Mouse (Mus musculus) MEL (cell line): ENCODE results near the gene Zfp825. TPM values are rescaled to one million over a fixed set of nuclear protein-coding genes. Genes with fewer than 3 reads are reported as not detected.
"Not testable (repeated sequence)": the region's sequence is repeated elsewhere in the genome, so short reads cannot be mapped to it uniquely, and the experiment has no call there.

Experiments
- DNase-seq: peaks from one replicate; pipeline ENCODE4 v3.0.0; 2011; ENCODE audit warnings: low read depth, low spot score
- H3K27ac ChIP-seq: 2 replicates; pipeline ENCODE4 v1.5.1; 2012; ENCODE audit warnings: low read depth, mild to moderate bottlenecking, control low read depth, low read length, moderate library complexity; ENCODE audit not compliant: control insufficient read depth
- H3K27me3 ChIP-seq, 2 experiments: fragments of 150-350 bp in 1 of 2; sonication (generic) in 1 of 2; 2 replicates each; pipeline ENCODE4 v1.6.1; 2012; ENCODE audit warnings: low read length in 2 of 2, mild to moderate bottlenecking in 2 of 2, improper control_type of control experiment in 1 of 2, moderate library complexity in 1 of 2; ENCODE audit not compliant: insufficient read depth in 2 of 2, control insufficient read depth in 1 of 2
- H3K36me3 ChIP-seq, 2 experiments: 2 replicates each; pipeline ENCODE4 v1.6.1; 2012 to 2014; ENCODE audit warnings: low read length in 2 of 2, improper control_type of control experiment in 1 of 2, inconsistent platforms in 1 of 2, mild to moderate bottlenecking in 1 of 2; ENCODE audit not compliant: insufficient read depth in 2 of 2, control insufficient read depth in 1 of 2
- H3K4me1 ChIP-seq, 2 experiments: fragments of 150-350 bp in 1 of 2; sonication (generic) in 1 of 2; 2 replicates each; pipeline ENCODE4 v1.6.1; 2012; ENCODE audit warnings: low read length in 2 of 2, improper control_type of control experiment in 1 of 2, mild to moderate bottlenecking in 1 of 2; ENCODE audit not compliant: insufficient read depth in 2 of 2, control insufficient read depth in 1 of 2
- H3K4me3 ChIP-seq, 2 experiments: fragments of 150-350 bp in 1 of 2; sonication (generic) in 1 of 2; 2 replicates each; pipeline ENCODE4 v1.5.1; 2012; ENCODE audit warnings: low read depth in 2 of 2, low read length in 2 of 2, mild to moderate bottlenecking in 2 of 2, moderate library complexity in 2 of 2, control low read depth in 1 of 2, improper control_type of control experiment in 1 of 2; ENCODE audit not compliant: control insufficient read depth in 1 of 2, insufficient read depth in 1 of 2
- H3K79me2 ChIP-seq: 2 replicates; pipeline ENCODE4 v1.6.1; 2012; ENCODE audit warnings: mild to moderate bottlenecking, low read length, moderate library complexity; ENCODE audit not compliant: control insufficient read depth, poor library complexity, insufficient read depth
- H3K9ac ChIP-seq: 2 replicates; pipeline ENCODE4 v1.6.1; 2012; ENCODE audit warnings: low read depth, mild to moderate bottlenecking, control low read depth, low read length, moderate library complexity; ENCODE audit not compliant: control insufficient read depth, poor library complexity, severe bottlenecking
- H3K9me3 ChIP-seq: fragments of 150-350 bp; sonication (generic); replicated peaks from 2 replicates; pipeline ENCODE4 v1.6.1; 2012; ENCODE audit warnings: mild to moderate bottlenecking, low read length, improper control_type of control experiment, moderate library complexity; ENCODE audit not compliant: insufficient read depth
- BHLHE40 ChIP-seq: IDR thresholded peaks from 2 replicates; pipeline ENCODE4 v1.6.1; 2012; ENCODE audit warnings: low read depth, mild to moderate bottlenecking, inconsistent platforms, low read length, improper control_type of control experiment, borderline replicate concordance
- CHD1 ChIP-seq: IDR thresholded peaks from 2 replicates; pipeline ENCODE4 v1.6.1; 2012; ENCODE audit warnings: low read depth, mild to moderate bottlenecking, inconsistent platforms, low read length, improper control_type of control experiment
- CTCF ChIP-seq, 3 experiments: IDR thresholded peaks in 2 of 3; conservative IDR thresholded peaks in 1 of 3; 2 replicates each; pipeline ENCODE4 v1.5.1; 2011 to 2012; ENCODE audit warnings: low read length in 3 of 3, low read depth in 2 of 3, mild to moderate bottlenecking in 2 of 3, improper control_type of control experiment in 1 of 3, inconsistent platforms in 1 of 3, mixed read lengths in 1 of 3, moderate library complexity in 1 of 3; ENCODE audit not compliant: control insufficient read depth in 1 of 3, insufficient read depth in 1 of 3, poor library complexity in 1 of 3, severe bottlenecking in 1 of 3
- E2F4 ChIP-seq: IDR thresholded peaks from 2 replicates; pipeline ENCODE4 v1.6.1; 2011; ENCODE audit warnings: low read depth, low read length, improper control_type of control experiment, borderline replicate concordance
- ELF1 ChIP-seq: IDR thresholded peaks from 2 replicates; pipeline ENCODE4 v1.6.1; 2014; ENCODE audit warnings: low read depth, mild to moderate bottlenecking, inconsistent platforms, low read length, improper control_type of control experiment, moderate library complexity
- EP300 ChIP-seq, 2 experiments: IDR thresholded peaks; 2 replicates each; pipeline ENCODE4 v1.6.1; 2011; ENCODE audit warnings: improper control_type of control experiment in 2 of 2, low read length in 2 of 2, low read depth in 1 of 2, mild to moderate bottlenecking in 1 of 2
- ETS1 ChIP-seq: IDR thresholded peaks from 2 replicates; pipeline ENCODE4 v1.6.1; 2012; ENCODE audit warnings: low read depth, mild to moderate bottlenecking, inconsistent platforms, low read length, improper control_type of control experiment, moderate library complexity
- GABPA ChIP-seq: IDR thresholded peaks from 2 replicates; pipeline ENCODE4 v1.6.1; 2012; ENCODE audit warnings: low read depth, mild to moderate bottlenecking, inconsistent platforms, low read length, improper control_type of control experiment, moderate library complexity
- HCFC1 ChIP-seq: IDR thresholded peaks from 2 replicates; pipeline ENCODE4 v1.6.1; 2012; ENCODE audit warnings: low read depth, mild to moderate bottlenecking, inconsistent platforms, low read length, improper control_type of control experiment, moderate library complexity
- JUND ChIP-seq: IDR thresholded peaks from 2 replicates; pipeline ENCODE4 v1.6.1; 2011; ENCODE audit warnings: low read depth, mild to moderate bottlenecking, improper control_type of control experiment, low read length
- MAX ChIP-seq: IDR thresholded peaks from 2 replicates; pipeline ENCODE4 v1.6.1; 2011; ENCODE audit warnings: low read length, improper control_type of control experiment
- MEF2A ChIP-seq: IDR thresholded peaks from 2 replicates; pipeline ENCODE4 v1.6.1; 2014; ENCODE audit warnings: low read depth, mild to moderate bottlenecking, inconsistent platforms, low read length, improper control_type of control experiment; ENCODE audit not compliant: poor library complexity, insufficient replicate concordance, severe bottlenecking; ENCODE audit errors: extremely low read depth
- NELFE ChIP-seq: IDR thresholded peaks from 2 replicates; pipeline ENCODE4 v1.6.1; 2011; ENCODE audit warnings: low read depth, low read length, improper control_type of control experiment
- POLR2A ChIP-seq, 2 experiments: IDR thresholded peaks; 2 replicates each; pipeline ENCODE4 v1.6.1; 2011 to 2012; ENCODE audit warnings: low read length in 2 of 2, mild to moderate bottlenecking in 2 of 2, control low read depth in 1 of 2, improper control_type of control experiment in 1 of 2, low read depth in 1 of 2, moderate library complexity in 1 of 2; ENCODE audit not compliant: control insufficient read depth in 1 of 2, insufficient read depth in 1 of 2, poor library complexity in 1 of 2
- POLR2AphosphoS2 ChIP-seq: IDR thresholded peaks from 2 replicates; pipeline ENCODE4 v1.6.1; 2011; ENCODE audit warnings: low read length, improper control_type of control experiment
- RCOR1 ChIP-seq: IDR thresholded peaks from 2 replicates; pipeline ENCODE4 v1.6.1; 2012; ENCODE audit warnings: low read depth, mild to moderate bottlenecking, inconsistent platforms, low read length, improper control_type of control experiment
- SIN3A ChIP-seq: IDR thresholded peaks from 2 replicates; pipeline ENCODE4 v1.6.1; 2012; ENCODE audit warnings: low read length, improper control_type of control experiment, inconsistent platforms
- SMC3 ChIP-seq: IDR thresholded peaks from 2 replicates; pipeline ENCODE4 v1.6.1; 2011; ENCODE audit warnings: low read depth, low read length, improper control_type of control experiment
- TBP ChIP-seq: IDR thresholded peaks from 2 replicates; pipeline ENCODE4 v1.8.0; 2011; ENCODE audit warnings: low read depth, low read length, improper control_type of control experiment
- USF1 ChIP-seq: IDR thresholded peaks from 2 replicates; pipeline ENCODE4 v1.6.1; 2014; ENCODE audit warnings: low read depth, mild to moderate bottlenecking, inconsistent platforms, low read length, improper control_type of control experiment, moderate library complexity
- ZNF384 ChIP-seq: IDR thresholded peaks from 2 replicates; pipeline ENCODE4 v1.6.1; 2012; ENCODE audit warnings: low read depth, mild to moderate bottlenecking, inconsistent platforms, low read length, improper control_type of control experiment
- polyA plus RNA-seq, 2 experiments: library from polyadenylated mRNA; stranded (reverse) in 1 of 2; unstranded in 1 of 2; fragments of >175 nt in 1 of 2; fragments of >200 nt in 1 of 2; gene quantifications; 2 replicates each; pipeline versions ENCODE4 v1.2.1 to v1.2.4; 2012; ENCODE audit warnings: low replicate concordance in 2 of 2, low read depth in 1 of 2; ENCODE audit not compliant: insufficient read length in 2 of 2, insufficient read depth in 1 of 2, missing spikeins in 1 of 2
- total RNA-seq: library from RNA; depleted of rRNA; stranded (reverse); fragments of 300-350 nt; gene quantifications from 2 replicates; pipeline ENCODE4 v1.2.3, GENCODE M21; 2012; rRNA removed

Zfp825 gene
- total RNA-seq = 5.5 and 6.1 TPM in 2 replicates
- polyA plus RNA-seq = 100 to 1,000 TPM in 1 of 2 experiments, 1 to 10 TPM in 1; 4.4 to 426 TPM

DNA sequence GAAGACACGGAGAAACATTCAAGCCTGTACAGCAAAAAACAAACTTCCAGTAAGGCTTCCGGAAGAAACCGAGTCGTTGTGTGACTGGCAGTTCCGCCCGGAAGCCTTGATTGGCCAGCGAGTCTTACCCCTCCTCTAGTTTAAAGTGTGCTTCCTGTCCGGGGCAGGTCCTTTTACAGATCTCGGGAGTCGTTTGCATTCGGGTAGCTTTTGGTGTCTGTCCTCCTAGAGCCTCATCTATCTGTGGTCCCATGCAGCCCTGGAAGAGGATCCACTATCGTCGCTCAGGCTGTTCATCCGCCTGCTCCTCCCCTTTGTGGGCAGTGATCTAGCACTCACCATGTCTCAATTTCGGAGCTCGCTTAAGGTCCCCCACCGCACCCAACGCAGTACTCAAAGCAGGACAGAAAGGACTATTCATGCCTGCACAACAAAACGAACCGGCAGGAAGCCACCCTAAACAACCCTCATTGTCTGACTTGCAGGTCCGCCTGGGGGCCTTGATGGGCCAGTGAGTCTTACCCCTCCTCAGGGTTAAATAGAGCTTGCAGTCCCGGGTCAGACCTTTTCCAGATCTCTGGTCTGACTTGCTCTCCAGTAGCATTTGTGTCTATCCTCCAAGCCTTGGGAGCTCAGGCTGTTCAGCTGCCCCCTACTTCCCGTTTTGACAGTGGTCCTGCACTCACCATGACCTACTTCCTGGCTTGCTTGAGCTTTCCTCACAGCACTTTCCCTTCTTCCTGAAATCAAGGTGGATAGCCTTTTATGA is at the start of gene Zfp825:
Gene Zfp825, minus strand, starts transcription at position 82 of the 769 bp plus-strand sequence.
- Histone ChIP-seq H3K27ac (peak within 1 kb of the TSS; percentile 88), H3K4me1 (peaks cover 0 to 9% of the 10 kb centered on the region in 2 experiments; a peak in 1 of 4 replicates), H3K4me3 (peak within 1 kb of the TSS; percentile 75 to 86), H3K9ac (peak within 1 kb of the TSS; percentile 67), H3K9me3 (no peaks in the 10 kb centered on the region), H3K79me2 (peaks cover 2% of the 10 kb centered on the region), H3K27me3 (no peaks in the 10 kb centered on the region), H3K36me3 (no peaks in the 10 kb centered on the region; a peak in 1 of 4 replicates)
- TF ChIP-seq RCOR1 (no peak), CHD1 (no peak), SIN3A (peak; percentile 63), MAX (no peak; the same call in 1 of the 2 replicates), ZNF384 (no peak), TBP (peak; percentile 82; the same call in 1 of the 2 replicates), HCFC1 (peak; percentile 81), GABPA (no peak), NELFE (peak; percentile 73), E2F4 (no peak), BHLHE40 (no peak), POLR2A (IDR thresholded peaks at IDR 0.05; ENCODE audit: control insufficient read depth in 1 of 2, insufficient read depth in 1 of 2, low read depth in 1 of 2, low read length in 2 of 2, poor library complexity in 1 of 2) (peak; percentile 66 to 91), MEF2A (no peak), CTCF (IDR thresholded peaks at IDR 0.05 in 2 of 3, conservative IDR thresholded peaks at IDR 0.05 in 1 of 3; ENCODE audit: control insufficient read depth in 1 of 3, insufficient read depth in 1 of 3, low read depth in 2 of 3, low read length in 3 of 3, poor library complexity in 1 of 3, severe bottlenecking in 1 of 3) (no peak), SMC3 (no peak), ETS1 (no peak), EP300 (IDR thresholded peaks at IDR 0.05; ENCODE audit: low read depth in 1 of 2, low read length in 2 of 2) (no peak), POLR2AphosphoS2 (peak; percentile 52; the same call in 1 of the 2 replicates), JUND (no peak), USF1 (no peak), ELF1 (peak; percentile 85)
- peak; percentile 92 for DNase-seq

DNA sequence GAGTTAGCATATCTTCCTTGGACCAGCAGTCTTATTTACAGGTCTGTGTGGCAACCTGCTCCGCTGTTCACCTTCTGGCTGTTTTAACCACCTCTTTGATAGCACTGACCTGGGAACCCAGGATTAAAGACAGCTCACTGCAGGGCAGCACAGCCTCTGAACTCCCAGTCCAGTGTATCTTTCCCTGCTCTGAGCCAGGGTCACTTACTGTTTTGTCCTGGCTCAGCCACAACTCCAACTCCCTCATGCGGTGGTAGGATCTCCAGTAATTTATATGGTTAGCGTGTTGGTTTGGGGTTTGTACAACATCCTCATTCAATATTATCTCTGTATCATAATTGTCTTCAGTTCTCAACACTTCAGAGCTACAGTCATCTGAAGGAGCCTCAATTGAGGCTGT is 41.6 kb upstream of the Zfp825 start:
- not testable (repeated sequence) for H3K27me3 ChIP-seq, H3K9ac ChIP-seq, H3K36me3 ChIP-seq, H3K4me1 ChIP-seq, H3K4me3 ChIP-seq, DNase-seq, H3K9me3 ChIP-seq, H3K27ac ChIP-seq, H3K79me2 ChIP-seq
